Mouse (Mus musculus) forebrain, postnatal 0 days (tissue): Measurements from ENCODE around the gene P2ry10. TPM values are rescaled to one million over a fixed set of nuclear protein-coding genes. Genes with fewer than 3 reads are reported as not detected.

Experiments used
- ATAC-seq: fragments of 200-750 bp; cut with Nextera tagmentation; 2 replicates; pipeline ENCODE4 v1.8.0; 2017; ENCODE audit warnings: mild to moderate bottlenecking, moderate library complexity
- DNase-seq: peaks from one replicate; pipeline ENCODE4 v3.0.0-alpha.2; 2015
- H3K27ac ChIP-seq: fragments of 300-500 bp; sonication (generic); 2 replicates; pipeline ENCODE4 v1.5.1; 2014; ENCODE audit warnings: low read depth, mild to moderate bottlenecking, antibody characterized with exemption, low read length, moderate library complexity, mixed read lengths
- H3K27me3 ChIP-seq: fragments of 300-500 bp; sonication (generic); 2 replicates; pipeline ENCODE4 v1.6.1; 2014; ENCODE audit warnings: mild to moderate bottlenecking, low read length, mixed read lengths; ENCODE audit not compliant: insufficient read depth
- H3K36me3 ChIP-seq: fragments of 300-500 bp; sonication (generic); 2 replicates; pipeline ENCODE4 v1.6.1; 2014; ENCODE audit warnings: mild to moderate bottlenecking, moderate library complexity; ENCODE audit not compliant: insufficient read depth
- H3K4me1 ChIP-seq: fragments of 300-500 bp; sonication (generic); 2 replicates; pipeline ENCODE4 v1.6.1; 2014; ENCODE audit warnings: antibody characterized with exemption; ENCODE audit not compliant: insufficient read depth
- H3K4me2 ChIP-seq: fragments of 300-500 bp; sonication (generic); 2 replicates; pipeline ENCODE4 v1.6.1; 2014; ENCODE audit warnings: low read depth, mild to moderate bottlenecking, moderate library complexity
- H3K4me3 ChIP-seq: fragments of 300-500 bp; sonication (generic); 2 replicates; pipeline ENCODE4 v1.5.1; 2014; ENCODE audit warnings: low read depth, low read length, mixed read lengths
- H3K9ac ChIP-seq: fragments of 300-500 bp; sonication (generic); 2 replicates; pipeline ENCODE4 v1.6.1; 2014; ENCODE audit warnings: mild to moderate bottlenecking
- H3K9me3 ChIP-seq: fragments of 300-500 bp; sonication (generic); 2 replicates; pipeline ENCODE4 v1.6.1; 2016; ENCODE audit warnings: low read length
- CTCF ChIP-seq: sonication (generic); IDR thresholded peaks from 2 replicates; pipeline ENCODE4 v1.5.1; 2016; ENCODE audit warnings: antibody characterized with exemption, control low read depth, low read depth
- WGBS: fragments of 180-500 bp; shearing (Covaris S2); extraction: QIAGEN DNeasy Blood & Tissue Kit; methylation state at CpG from one replicate; pipeline ENCODE4 v1.1.7; 2014; 5-methylcytosine and 5-hydroxymethylcytosine counted together
- polyA plus RNA-seq: library from polyadenylated mRNA; unstranded; fragments of >200 nt; fragmentation: Nextera tagmentation; extraction: Ambion mirVana; gene quantifications from 2 replicates; pipeline ENCODE4 v1.2.1, GENCODE M21; 2015
- total RNA-seq: library from RNA; depleted of rRNA; stranded (reverse); fragments of >200 nt; gene quantifications from 2 replicates; pipeline ENCODE4 v1.2.3, GENCODE M21; 2014; rRNA removed

The P2ry10 gene
- total and polyA plus RNA-seq, 2 experiments from 2014 or later: 0.14 TPM; not detected in 1

DNA sequence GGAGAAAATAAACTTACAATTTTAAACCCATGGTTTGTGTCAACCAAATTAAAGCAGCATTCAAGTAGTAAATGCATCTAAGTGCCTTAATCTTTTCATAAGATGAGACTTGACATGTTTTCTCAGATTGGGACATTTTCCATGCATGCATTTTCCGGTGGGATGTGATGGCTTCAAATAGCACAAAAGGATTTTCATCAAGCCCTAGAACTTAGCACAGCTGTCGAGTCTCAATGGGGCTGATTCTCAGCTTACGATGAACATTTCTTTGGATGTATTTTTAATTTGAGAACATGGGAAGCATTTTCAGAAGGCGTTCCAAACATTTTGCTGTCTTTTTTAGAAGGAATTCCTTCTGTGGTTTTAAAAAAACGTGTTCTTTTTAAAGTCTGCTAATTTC lies 61.7 kb downstream of the P2ry10 start:
- ATAC-seq: peak; percentile 71
- H3K4me2 ChIP-seq: no peak overlapping the region
- no peaks in the 10 kb centered on the region for H3K27me3 ChIP-seq
- peak; percentile 29 for DNase-seq
- 33% methylated on average over 5 of the region's 5 CpGs for WGBS
- TF ChIP-seq CTCF: no peak
- H3K36me3 ChIP-seq: no peaks in the 10 kb centered on the region
- no peaks in the 10 kb centered on the region for H3K4me1 ChIP-seq
- H3K9me3 ChIP-seq: no peaks in the 10 kb centered on the region
- no peak overlapping the region for H3K9ac ChIP-seq
- no peak overlapping the region for H3K4me3 ChIP-seq
- H3K27ac ChIP-seq: peak overlapping the region; percentile 45; the same call in 1 of the 2 replicates

DNA sequence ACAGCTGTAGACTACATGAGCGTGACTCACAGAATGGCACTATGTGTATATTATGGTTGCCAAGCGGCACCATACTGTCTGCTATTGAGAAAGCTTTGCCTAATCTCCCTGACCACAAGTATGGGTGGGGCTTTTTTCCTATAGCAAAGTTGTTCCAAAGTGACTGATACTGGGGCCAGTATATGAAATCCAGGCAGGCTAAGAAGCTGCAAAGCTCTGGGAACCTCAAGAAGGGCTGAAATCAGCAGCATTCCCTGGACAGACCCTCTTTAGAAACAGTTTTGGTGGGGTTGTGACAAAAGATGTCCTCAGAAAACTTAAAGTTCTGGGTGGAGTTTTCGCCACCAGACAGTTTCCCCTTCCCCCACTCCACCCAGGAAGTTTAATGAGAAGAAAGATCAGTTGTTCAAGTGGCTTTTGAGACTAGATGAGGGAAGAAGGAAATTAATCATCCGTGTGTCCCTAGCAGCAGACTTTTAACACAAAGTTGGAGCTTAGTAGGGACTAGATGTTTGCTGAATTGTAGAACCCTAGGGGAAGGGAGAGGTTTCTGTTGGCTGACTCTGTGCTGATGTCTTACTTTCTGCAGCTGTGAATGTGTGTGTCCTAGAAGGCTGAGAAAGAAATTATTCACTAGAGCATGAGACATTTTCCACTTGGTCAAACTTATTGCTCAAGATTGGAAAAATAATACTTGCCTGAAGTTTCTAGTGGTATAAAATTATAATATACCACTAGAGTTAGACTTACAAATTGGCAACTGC lies 62.6 kb downstream of the P2ry10 start:
- no peaks in the 10 kb centered on the region for H3K36me3 ChIP-seq
- no peak for TF ChIP-seq CTCF
- DNase-seq (no peak), ATAC-seq (no peak)
- no peaks in the 10 kb centered on the region for H3K9me3 ChIP-seq
- no peaks in the 10 kb centered on the region for H3K27me3 ChIP-seq
- H3K27ac ChIP-seq: no peak overlapping the region
- H3K4me3 ChIP-seq: no peak overlapping the region
- no peak overlapping the region for H3K9ac ChIP-seq
- no peaks in the 10 kb centered on the region for H3K4me1 ChIP-seq
- 56% methylated on average over 4 of the region's 4 CpGs for WGBS
- no peak overlapping the region for H3K4me2 ChIP-seq

Other genes starting within 250 kb of the P2ry10 start
- 1.2 and 1.3 TPM in 2 replicates for gene Rtl3, start 247.8 kb upstream of the P2ry10 start, total RNA-seq
- 0.62 and 0.77 TPM in 2 replicates for gene Rtl3, start 247.8 kb upstream of the P2ry10 start, polyA plus RNA-seq
- gene Lpar4, start 167.9 kb upstream of the P2ry10 start, total RNA-seq: 2.5 and 5.1 TPM in 2 replicates
- gene Lpar4, start 167.9 kb upstream of the P2ry10 start, polyA plus RNA-seq: 2.9 and 3.6 TPM in 2 replicates
- 0.77 and 0.86 TPM in 2 replicates for gene P2ry10b, start 60.4 kb downstream of the P2ry10 start, total RNA-seq
- 0.42 and 0.80 TPM in 2 replicates for gene P2ry10b, start 60.4 kb downstream of the P2ry10 start, polyA plus RNA-seq
- gene Gpr174, start 167.4 kb downstream of the P2ry10 start, total RNA-seq: 0.15 and 0.29 TPM in 2 replicates
- gene Gpr174, start 167.4 kb downstream of the P2ry10 start, polyA plus RNA-seq: 0.50 and 0.65 TPM in 2 replicates